Mouse (Mus musculus) kidney, adult 9 months (tissue): Measurements from ENCODE around the gene Gm47969.
"Not testable (repeated sequence)": the region's sequence is repeated elsewhere in the genome, so short reads cannot be mapped to it uniquely, and the experiment has no call there.

Experiments
- DNase-seq: peaks from one replicate; pipeline ENCODE4 v3.0.0; 2022

Gm47969 gene

GRCm38 (mm10) chr1:83044882-83045427, at the start of gene Gm47969:
Gene Gm47969, plus strand, starts transcription at chr1:83044932.
- no peak for DNase-seq

GRCm38 (mm10) chr1:83000306-83000705, 44.4 kb upstream of the Gm47969 start, which contains the start of gene Gm47959:
Gene Gm47959, plus strand, starts transcription at chr1:83000548.
- not testable (repeated sequence) for DNase-seq

- DNase-seq: no peak
These were observed 38.2 kb upstream of the Gm47969 start for GRCm38 (mm10) chr1:83006218-83007179.

DNA sequence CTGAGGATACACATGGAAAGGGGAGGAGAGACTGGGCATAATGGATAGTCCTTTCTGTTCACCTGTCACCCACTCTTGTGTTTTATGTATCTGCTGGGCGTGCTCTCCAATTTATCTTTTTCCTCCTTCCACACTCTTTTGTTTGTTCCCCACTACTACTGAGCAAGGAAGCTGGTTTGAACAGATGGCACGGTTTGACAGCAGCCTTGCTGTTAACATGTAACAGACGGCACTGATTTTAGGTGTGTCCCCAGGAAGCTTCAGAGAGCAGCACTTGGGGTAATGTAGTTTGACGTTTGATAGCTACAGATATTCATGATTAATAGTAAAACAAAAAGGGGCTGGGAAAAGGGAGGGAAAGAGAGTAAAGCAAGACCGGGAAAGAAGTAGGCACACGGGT, 37.3 kb upstream of the Gm47969 start:
- no peak for DNase-seq

- DNase-seq: no peak
These were observed 30.3 kb upstream of the Gm47969 start for GRCm38 (mm10) chr1:83014477-83014876.

GRCm38 (mm10) chr1:83015329-83015879, 29.3 kb upstream of the Gm47969 start:
- peak; percentile 34 for DNase-seq

DNA sequence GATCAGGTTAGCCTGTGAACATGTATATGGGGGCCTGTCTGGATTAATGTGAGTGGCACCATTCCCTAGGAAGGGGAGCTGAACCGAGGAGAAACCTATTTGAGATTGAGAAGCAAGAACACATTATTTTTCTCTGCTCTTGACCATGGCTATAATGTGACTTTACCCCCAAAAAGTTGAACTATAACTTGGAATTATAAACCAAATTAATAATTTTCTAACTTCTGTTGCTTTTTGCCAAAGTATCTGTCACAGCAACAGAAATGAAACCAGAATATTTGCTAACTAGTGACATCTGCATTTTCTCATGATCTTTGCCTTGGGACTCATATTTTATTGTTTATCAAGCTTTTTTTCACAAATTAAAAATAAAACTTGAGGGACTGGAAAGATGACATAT, 28.2 kb upstream of the Gm47969 start:
- peak; percentile 67 for DNase-seq

GRCm38 (mm10) chr1:83031950-83032349, 12.8 kb upstream of the Gm47969 start:
- peak; percentile 27 for DNase-seq

DNA sequence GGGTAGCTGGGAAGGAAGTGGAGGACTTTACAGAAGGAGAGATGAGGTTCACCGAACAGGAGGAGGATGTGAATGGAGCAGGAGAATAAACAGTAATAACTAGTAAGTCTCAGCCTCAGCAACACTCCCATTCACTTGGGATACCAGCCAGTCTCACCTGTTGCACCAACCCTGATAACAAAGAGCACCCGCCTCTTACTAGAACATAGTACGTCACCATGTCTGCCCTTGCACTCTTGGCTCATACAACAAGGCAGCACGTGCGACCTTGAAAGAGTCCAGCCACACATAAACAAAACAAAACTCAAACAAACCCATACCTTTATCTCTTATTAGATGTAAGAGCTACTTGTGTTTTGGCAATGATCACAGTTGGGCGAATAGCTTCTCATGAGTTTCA, 12.2 kb upstream of the Gm47969 start:
- DNase-seq: no peak

DNA sequence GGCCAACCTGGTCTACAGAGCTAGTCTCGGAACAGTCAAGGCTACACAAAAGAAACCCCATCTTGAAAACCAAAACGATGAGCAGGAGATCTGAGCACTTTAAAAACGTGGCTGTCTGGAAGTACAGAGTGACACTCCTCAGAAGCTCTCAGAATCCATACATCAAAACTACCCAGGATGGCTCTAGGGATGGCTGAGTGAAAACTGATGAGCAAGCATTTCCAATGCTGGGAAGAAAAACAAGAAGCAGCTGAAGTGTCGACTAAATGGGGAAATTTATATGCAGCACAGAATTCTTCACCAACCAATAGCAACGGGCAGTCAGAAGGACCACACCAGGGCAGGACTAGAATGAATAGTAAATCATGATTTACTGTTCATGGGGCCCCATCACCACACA, 10.2 kb upstream of the Gm47969 start:
- DNase-seq: no peak

DNA sequence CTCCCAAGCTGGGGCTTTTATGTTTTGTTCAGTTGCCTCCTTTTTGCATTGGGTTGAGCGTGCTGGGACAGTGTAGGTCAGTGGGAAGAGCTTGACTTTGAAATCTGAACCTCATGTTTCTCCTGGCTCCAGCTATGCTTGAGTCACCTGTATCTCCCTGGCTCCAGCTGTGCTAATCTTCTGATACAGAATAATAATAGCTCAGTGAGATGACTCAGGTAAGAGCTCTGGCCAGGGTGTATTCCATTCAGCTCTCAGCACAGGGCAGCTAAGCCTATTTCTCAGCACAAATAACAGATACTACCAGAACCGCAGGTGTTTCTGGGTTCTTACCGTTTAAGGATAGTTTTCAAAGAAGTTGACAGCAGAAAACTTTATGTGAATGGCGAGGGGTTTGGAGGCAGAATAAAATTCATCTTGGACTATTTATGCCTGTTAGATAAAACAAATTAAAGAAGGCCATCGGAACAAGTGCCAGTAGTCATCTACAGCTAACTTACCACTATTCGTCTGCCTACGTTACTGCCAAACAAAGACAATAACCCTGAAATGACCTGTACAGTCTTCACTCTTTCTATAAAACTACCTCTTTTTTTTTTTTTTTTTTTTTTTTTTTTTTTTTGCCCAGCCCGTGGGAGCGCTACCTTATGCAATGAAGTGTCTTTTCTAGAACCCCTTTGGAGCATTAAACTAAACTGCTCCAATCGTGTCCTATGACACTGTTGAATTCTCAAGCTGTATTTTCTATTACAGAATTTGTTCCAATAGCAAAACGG, 7.7 kb upstream of the Gm47969 start:
- DNase-seq: no peak

- DNase-seq: peak; percentile 63
These were observed 6.5 kb upstream of the Gm47969 start, which contains the start of gene Slc19a3 for GRCm38 (mm10) chr1:83038109-83038672. Gene Slc19a3, minus strand, starts transcription at chr1:83038448.

DNA sequence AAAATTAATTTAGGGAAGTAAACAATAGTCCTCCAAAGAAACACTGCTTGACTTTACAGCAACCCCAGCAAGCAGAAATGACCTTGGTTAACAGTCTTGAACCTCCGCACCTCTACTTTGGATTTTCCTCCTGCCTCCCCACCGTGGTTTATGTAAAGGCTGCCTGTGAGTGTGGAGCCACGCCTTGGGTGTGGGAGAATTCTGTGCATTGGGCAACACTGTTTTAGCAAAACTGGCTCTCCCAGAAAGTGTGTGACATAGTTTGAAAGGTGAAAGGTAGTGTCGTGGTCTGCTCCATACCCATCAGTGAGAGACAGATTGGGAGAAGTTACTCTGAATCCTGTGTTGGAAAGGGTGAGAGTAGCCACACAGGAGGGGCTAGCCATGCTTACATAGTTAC, 5.7 kb upstream of the Gm47969 start:
- no peak for DNase-seq

DNA sequence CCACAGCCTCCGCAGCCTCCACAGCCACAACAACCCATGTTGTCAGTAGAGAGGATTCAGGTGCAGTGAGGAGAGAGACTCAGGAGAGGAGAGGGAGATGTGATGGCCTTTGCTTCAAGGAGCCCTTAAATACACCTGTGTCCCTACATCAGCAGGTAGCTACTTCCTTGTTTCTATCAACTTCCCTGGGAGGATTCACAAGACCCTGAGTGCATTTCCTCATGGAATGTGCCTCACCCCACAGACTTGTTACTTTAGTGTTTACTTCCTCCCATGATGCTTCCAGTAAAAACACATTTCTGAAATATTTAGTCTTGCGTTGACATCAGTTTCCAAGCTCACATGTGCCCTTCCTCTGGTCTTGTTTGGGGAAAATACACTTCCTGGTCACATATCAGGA, 2.4 kb upstream of the Gm47969 start, which contains the start of gene Krtap28-10:
TSS of gene Krtap28-10 (minus strand) at position 101 of the 400 bp plus-strand sequence.
- DNase-seq: no peak

DNA sequence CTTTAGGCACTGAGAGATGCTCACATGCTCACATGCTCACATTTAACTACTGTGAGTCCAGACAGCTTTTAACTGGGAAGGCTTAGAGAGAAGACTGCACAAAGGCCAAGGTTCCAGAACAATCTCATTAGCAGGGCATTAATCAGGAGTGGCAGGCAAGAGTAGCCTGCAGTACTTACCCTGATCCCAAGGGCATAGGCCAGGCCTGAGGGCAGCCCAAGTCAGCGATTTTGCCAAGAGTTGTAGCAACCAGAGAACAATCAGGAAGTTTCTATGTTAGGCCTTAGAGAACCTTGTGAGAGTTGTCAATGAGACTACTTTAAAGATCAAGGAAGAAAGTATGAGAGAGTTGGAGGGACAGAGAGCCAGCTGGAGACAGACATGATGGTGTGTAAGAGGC, 13.7 kb downstream of the Gm47969 start:
- peak; percentile 57 for DNase-seq

DNA sequence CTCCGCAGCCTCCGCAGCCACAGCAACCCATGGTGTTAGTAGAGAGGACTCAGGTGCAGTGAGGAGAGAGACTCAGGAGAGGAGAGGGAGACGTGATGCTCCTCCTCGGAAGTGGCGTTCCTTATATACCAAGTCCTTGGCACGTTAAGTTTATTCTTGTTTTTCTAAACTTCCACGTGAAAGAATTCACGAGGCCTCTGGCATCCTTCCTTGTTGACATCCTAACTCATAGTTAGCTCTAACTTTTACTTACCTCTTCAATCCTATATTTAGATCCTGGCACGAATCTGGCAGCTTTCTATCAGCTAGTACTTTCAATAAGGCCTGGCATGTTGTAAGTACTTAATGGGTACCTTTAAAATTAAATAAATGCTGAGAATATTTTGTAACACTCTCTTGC, 14.5 kb downstream of the Gm47969 start, which contains the start of gene A030005K14Rik:
TSS of gene A030005K14Rik (minus strand) at position 101 of the 400 bp plus-strand sequence.
- DNase-seq: no peak

- DNase-seq: no peak
These were observed 15.9 kb downstream of the Gm47969 start, which contains the start of gene Krtap28-13 for GRCm38 (mm10) chr1:83060643-83061042. Gene Krtap28-13, plus strand, starts transcription at chr1:83060930.

GRCm38 (mm10) chr1:83064851-83065250, 20.1 kb downstream of the Gm47969 start:
- peak; percentile 25 for DNase-seq

GRCm38 (mm10) chr1:83066577-83066976, 21.8 kb downstream of the Gm47969 start:
- no peak for DNase-seq

DNA sequence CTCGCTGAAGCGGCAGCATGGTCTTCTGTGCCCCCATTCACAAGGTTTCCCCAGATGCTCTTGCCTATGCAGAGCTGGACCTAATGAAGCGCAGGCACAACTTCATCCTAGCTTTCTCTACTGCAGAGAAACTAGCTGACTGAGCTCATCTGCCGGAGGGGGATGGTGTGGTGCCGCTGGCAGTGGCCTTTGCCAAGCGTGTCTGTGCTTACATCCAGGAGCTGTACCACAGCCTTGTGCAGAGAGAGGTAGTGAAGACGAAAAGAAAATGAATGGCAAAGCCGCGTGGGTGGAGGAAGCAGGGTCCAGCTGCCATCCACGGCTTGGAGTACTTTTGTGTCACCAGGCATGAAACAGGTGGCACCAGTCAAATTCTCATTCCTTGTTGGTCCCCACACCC, 22.5 kb downstream of the Gm47969 start:
- DNase-seq: no peak

DNA sequence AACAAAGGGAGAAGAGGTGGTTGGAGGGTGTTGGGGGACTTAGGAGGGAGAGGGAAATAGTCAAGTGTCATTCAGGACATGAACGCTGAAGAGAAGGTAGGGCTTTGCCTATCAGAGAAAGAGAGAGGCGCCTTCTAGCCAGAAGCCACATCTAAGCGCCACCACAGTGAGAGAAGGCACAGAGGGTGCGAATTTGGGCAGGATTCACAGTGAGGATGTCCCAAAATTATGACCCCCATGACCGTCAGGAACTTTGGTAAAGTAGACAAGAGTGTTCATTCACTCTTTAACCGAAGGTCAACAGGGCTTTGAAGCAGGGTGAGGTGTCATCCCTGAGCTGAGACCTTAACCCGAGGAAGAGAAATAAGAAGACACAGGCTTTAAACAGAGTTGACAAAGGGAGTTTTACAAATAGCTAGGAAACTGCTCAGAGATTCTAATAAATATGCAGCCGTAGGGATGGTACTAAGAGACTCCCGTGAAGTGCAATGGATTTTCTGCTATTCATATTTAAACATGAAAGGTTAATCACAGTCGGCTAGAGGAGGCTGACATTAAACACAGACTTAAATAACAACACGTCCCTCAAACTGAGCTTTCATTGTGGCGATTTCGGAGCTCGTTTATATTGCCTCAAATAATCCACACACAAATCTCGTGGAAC, 30.9 kb downstream of the Gm47969 start:
- DNase-seq: no peak
